Mouse (Mus musculus): ENCODE data around the gene Atp6v0e.

GRCm38 (mm10) chr17:26710049-26710448 is 47.0 kb downstream of the Atp6v0e start:
- TF ChIP-seq POLR2A (IDR thresholded peaks at IDR 0.05; ENCODE audit: control insufficient read depth, extremely low read depth, insufficient read depth, low read length, poor library complexity) (no peak), CTCF (IDR thresholded peaks at IDR 0.05; ENCODE audit: borderline replicate concordance, control insufficient read depth, extremely low read depth, insufficient read depth, low read length, poor library complexity) (no peak)
